Mouse (Mus musculus): ENCODE data around the gene Cldn11. TPM values are rescaled to one million over a fixed set of nuclear protein-coding genes. Genes with fewer than 3 reads are reported as not detected.

Cldn11 gene
- 0.04 TPM in 1 of 2 replicates, not detected in the other for polyA plus RNA-seq (2012)

DNA sequence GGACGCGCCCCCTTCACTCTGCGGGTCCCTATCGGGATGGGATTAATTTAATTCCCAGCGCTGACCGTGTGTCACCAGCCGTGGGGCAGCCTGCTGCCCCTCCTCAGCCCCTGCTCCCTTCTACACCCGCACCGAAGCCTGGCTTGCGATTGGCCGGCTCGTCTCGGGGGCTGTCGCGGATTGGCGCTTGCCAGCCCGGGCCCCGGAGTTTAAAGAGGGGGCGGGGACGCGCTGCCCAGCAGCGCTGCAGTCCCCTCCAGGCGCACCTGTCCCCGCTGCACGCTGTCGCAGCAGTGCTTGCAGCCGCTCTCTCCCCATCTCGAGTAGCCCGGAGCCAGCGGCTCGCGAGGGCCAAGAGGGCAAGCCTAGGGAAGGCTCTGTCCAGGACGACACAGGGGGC is at the start of gene Cldn11:
Gene Cldn11, plus strand, starts transcription at position 215 of the 400 bp plus-strand sequence.

Other genes starting within 250 kb of the Cldn11 start
- gene Phc3, start 180.5 kb upstream of the Cldn11 start, polyA plus RNA-seq (2012): 3.0 and 3.3 TPM in 2 replicates
- gene Prkci, start 154.2 kb upstream of the Cldn11 start, polyA plus RNA-seq (2012): 2.8 and 3.2 TPM in 2 replicates
- gene Skil, start 54.9 kb upstream of the Cldn11 start, polyA plus RNA-seq (2012): 5.3 and 8.8 TPM in 2 replicates
- gene Slc7a14, start 160.5 kb downstream of the Cldn11 start, polyA plus RNA-seq (2012): not detected in 2 replicates